Comparison of ENCODE assay signal across 19 mouse cellular contexts in the genomic region with DNA sequence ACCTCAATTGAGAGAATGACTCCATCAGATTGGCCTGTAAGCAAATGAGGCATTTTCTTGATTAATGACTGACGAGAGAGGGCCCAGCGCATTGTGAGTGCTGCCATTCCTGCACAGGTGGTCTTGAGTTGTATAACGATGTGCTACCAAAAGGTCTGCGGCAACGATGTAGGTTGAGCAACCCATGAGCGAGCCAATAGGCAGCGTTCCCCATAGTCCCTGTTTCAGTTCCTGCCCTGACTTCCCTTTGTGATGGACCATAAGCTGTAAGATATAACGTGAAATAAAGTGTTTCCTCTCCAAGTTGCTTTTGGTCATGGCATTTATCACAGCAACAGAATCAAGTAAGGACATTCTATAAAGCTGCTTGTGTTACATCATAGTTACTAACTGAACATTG.
DNase-seq lines count a peak whose midpoint lies in the region; ATAC-seq lines count a peak whose summit lies in the region.
"Had no signal": no experiment of that assay in that cellular context is flagged by ENCODE, and none has a peak within 500 bp of the region (broad histone marks: within the 10 kb centered on the region; RNA-seq: fewer than 3 reads in every experiment).

No protein-coding gene starts in this region.

- H3K9ac ChIP-seq in midbrain, embryonic 14.5 days (replicated peaks; ENCODE audit: low read length), result no peak overlapping the region
- H3K9ac ChIP-seq: embryonic facial prominence, embryonic 12.5 days; forebrain, embryonic 13.5 days; forebrain, embryonic 15.5 days had no signal

- ATAC-seq in common myeloid progenitor, adult 5-6 weeks (replicated peaks; ENCODE audit: low read depth, poor library complexity, severe bottlenecking), result peak; percentile 84
- ATAC-seq in granulocyte monocyte progenitor cell, adult 5-6 weeks (replicated peaks; ENCODE audit: poor library complexity, severe bottlenecking), result peak; percentile 99
- peak; percentile 90 for ATAC-seq in megakaryocyte progenitor cell, adult 5-6 weeks (replicated peaks; ENCODE audit: poor library complexity)
- no peak for ATAC-seq in midbrain, embryonic 14.5 days (ENCODE audit: low FRiP score, low TSS enrichment)
- ATAC-seq: forebrain, embryonic 13.5 days; forebrain, embryonic 15.5 days had no signal

- no peak overlapping the region for H3K4me2 ChIP-seq in midbrain, embryonic 14.5 days (ENCODE audit: low read length)
- H3K4me2 ChIP-seq: embryonic facial prominence, embryonic 12.5 days; forebrain, embryonic 13.5 days; forebrain, embryonic 15.5 days had no signal

- no peak for DNase-seq in urinary bladder, postnatal 36 days (ENCODE audit: low spot score in 2 of 2)
- no peak for DNase-seq in midbrain, embryonic 14.5 days
- DNase-seq in natural killer cell, adult 2 months (ENCODE audit: low spot score in 2 of 2), result no peak
- DNase-seq: adrenal gland, adult 2 months; adrenal gland, postnatal 10 days; adrenal gland, postnatal 25 days; cerebellum, adult 11 months; cerebellum, adult 18-20 months; cerebellum, adult 8-10 months; cerebellum, adult 9-11 months; cerebellum, postnatal 14 days; cerebellum, postnatal 36 days had no signal

- WGBS in midbrain, embryonic 14.5 days, result 93% methylated on average over 8 of the region's 8 CpGs

- no peaks in the 10 kb centered on the region for H3K36me3 ChIP-seq in midbrain, embryonic 14.5 days (ENCODE audit: control insufficient read depth, insufficient read depth, low read length)
- H3K36me3 ChIP-seq: embryonic facial prominence, embryonic 10.5 days; embryonic facial prominence, embryonic 12.5 days; forebrain, embryonic 15.5 days had no signal

- H3K4me3 ChIP-seq in midbrain, embryonic 14.5 days (replicated peaks; ENCODE audit: low read depth, low read length), result no peak overlapping the region
- H3K4me3 ChIP-seq: embryonic facial prominence, embryonic 10.5 days; embryonic facial prominence, embryonic 12.5 days; forebrain, embryonic 13.5 days; forebrain, embryonic 15.5 days had no signal

- no peaks in the 10 kb centered on the region for H3K27me3 ChIP-seq in midbrain, embryonic 14.5 days (ENCODE audit: control insufficient read depth, insufficient read depth, low read length)
- H3K27me3 ChIP-seq: embryonic facial prominence, embryonic 12.5 days; forebrain, embryonic 13.5 days; forebrain, embryonic 15.5 days had no signal

- no peaks in the 10 kb centered on the region for H3K4me1 ChIP-seq in midbrain, embryonic 14.5 days (ENCODE audit: control insufficient read depth, insufficient read depth, low read length)
- H3K4me1 ChIP-seq: forebrain, embryonic 13.5 days; forebrain, embryonic 15.5 days had no signal

- H3K27ac ChIP-seq in midbrain, embryonic 14.5 days (replicated peaks; ENCODE audit: low read depth, low read length), result no peak overlapping the region
- H3K27ac ChIP-seq: embryonic facial prominence, embryonic 10.5 days; embryonic facial prominence, embryonic 12.5 days; forebrain, embryonic 13.5 days; forebrain, embryonic 15.5 days had no signal

- no peaks in the 10 kb centered on the region for H3K9me3 ChIP-seq in midbrain, embryonic 14.5 days (ENCODE audit: control insufficient read depth, low read length)
- H3K9me3 ChIP-seq: embryonic facial prominence, embryonic 10.5 days; embryonic facial prominence, embryonic 12.5 days; forebrain, embryonic 13.5 days; forebrain, embryonic 15.5 days had no signal
